Mouse (Mus musculus) intestine, postnatal 0 days (tissue): ENCODE data around the gene Gtf2a2. TPM values are rescaled to one million over a fixed set of nuclear protein-coding genes. Genes with fewer than 3 reads are reported as not detected.
A peak's percentile ranks its signal among the peaks of the same experiment; 100 is the strongest.

Source experiments
- ATAC-seq: fragments of 200-750 bp; cut with Nextera tagmentation; 2 replicates; pipeline ENCODE4 v1.8.0; 2017; ENCODE audit warnings: mild to moderate bottlenecking, moderate TSS enrichment, moderate library complexity
- H3K27ac ChIP-seq: fragments of 300-500 bp; sonication (generic); 2 replicates; pipeline ENCODE4 v1.5.1; 2014; ENCODE audit warnings: mild to moderate bottlenecking, low read depth, low read length, moderate library complexity
- H3K27me3 ChIP-seq: fragments of 300-500 bp; sonication (generic); replicated peaks from 2 replicates; pipeline ENCODE4 v1.6.1; 2014; ENCODE audit warnings: low read length, mixed read lengths; ENCODE audit not compliant: control insufficient read depth, insufficient read depth
- H3K36me3 ChIP-seq: fragments of 300-500 bp; sonication (generic); 2 replicates; pipeline ENCODE4 v1.6.1; 2014; ENCODE audit warnings: mild to moderate bottlenecking, moderate library complexity; ENCODE audit not compliant: control insufficient read depth, insufficient read depth
- H3K4me1 ChIP-seq: fragments of 300-500 bp; sonication (generic); replicated peaks from 2 replicates; pipeline ENCODE4 v1.6.1; 2014; ENCODE audit warnings: antibody characterized with exemption, low read length, mixed read lengths; ENCODE audit not compliant: control insufficient read depth, insufficient read depth
- H3K4me2 ChIP-seq: fragments of 300-500 bp; sonication (generic); replicated peaks from 2 replicates; pipeline ENCODE4 v1.6.1; 2014; ENCODE audit warnings: low read depth, mild to moderate bottlenecking, moderate library complexity
- H3K4me3 ChIP-seq: fragments of 300-500 bp; sonication (generic); 2 replicates; pipeline ENCODE4 v1.5.1; 2014; ENCODE audit warnings: low read depth, low read length
- H3K9ac ChIP-seq: fragments of 300-500 bp; sonication (generic); 2 replicates; pipeline ENCODE4 v1.6.1; 2014; ENCODE audit warnings: mild to moderate bottlenecking, low read depth, low read length
- H3K9me3 ChIP-seq: fragments of 300-500 bp; sonication (generic); 2 replicates; pipeline ENCODE4 v1.6.1; 2016; ENCODE audit warnings: mixed run types; ENCODE audit not compliant: control insufficient read depth
- CTCF ChIP-seq: sonication (generic); IDR thresholded peaks from 2 replicates; pipeline ENCODE4 v1.5.1; 2016; ENCODE audit warnings: low read depth, mild to moderate bottlenecking, control low read depth, antibody characterized with exemption, moderate library complexity
- WGBS: fragments of 180-500 bp; shearing (Covaris S2); extraction: QIAGEN DNeasy Blood & Tissue Kit; methylation state at CpG from one replicate; pipeline ENCODE4 v1.1.7; 2014; 5-methylcytosine and 5-hydroxymethylcytosine counted together
- polyA plus RNA-seq: library from polyadenylated mRNA; unstranded; fragments of >200 nt; fragmentation: Nextera tagmentation; extraction: Ambion mirVana; gene quantifications from 2 replicates; pipeline ENCODE4 v1.2.1, GENCODE M21; 2015

Gtf2a2 gene
- polyA plus RNA-seq, 1 experiment from 2014 or later = 127 TPM

DNA sequence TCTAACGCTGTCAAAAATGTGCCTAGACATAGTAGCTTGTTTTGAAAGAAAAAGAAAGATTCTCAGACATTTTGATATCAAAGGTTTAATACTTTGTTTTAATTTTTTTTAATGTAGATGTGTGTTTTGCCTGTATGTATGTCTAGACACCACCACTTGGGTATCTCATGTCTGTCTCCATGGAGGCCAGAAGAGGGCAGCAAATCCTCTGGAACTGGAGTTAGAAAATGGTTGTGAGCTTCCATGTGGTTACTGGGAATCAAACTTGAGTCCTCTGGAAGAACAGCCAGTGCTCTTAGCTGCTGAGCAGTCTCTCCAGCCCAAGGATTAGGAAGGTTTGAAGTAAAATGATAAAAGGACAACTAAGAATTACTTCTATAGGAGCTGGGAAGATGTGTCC is 13.0 kb upstream of the Gtf2a2 start:
- no peak for ATAC-seq
- peaks cover 75% of the 10 kb centered on the region for H3K36me3 ChIP-seq

GRCm38 (mm10) chr9:70003516-70003915 is 8.8 kb upstream of the Gtf2a2 start:
- no peak overlapping the region for H3K4me3 ChIP-seq
- H3K36me3 ChIP-seq = peaks cover 61% of the 10 kb centered on the region
- H3K4me1 ChIP-seq = no peaks in the 10 kb centered on the region
- no peak overlapping the region for H3K9ac ChIP-seq
- no peak for TF ChIP-seq CTCF
- no peaks in the 10 kb centered on the region for H3K27me3 ChIP-seq
- H3K4me2 ChIP-seq = no peak overlapping the region
- ATAC-seq = no peak
- no peaks in the 10 kb centered on the region for H3K9me3 ChIP-seq
- WGBS = 35% methylated on average over 10 of the region's 10 CpGs
- H3K27ac ChIP-seq = no peak overlapping the region

More for the DNA sequence above, 13.0 kb upstream of the Gtf2a2 start:
- Histone ChIP-seq H3K9me3 (no peaks in the 10 kb centered on the region), H3K4me1 (no peaks in the 10 kb centered on the region), H3K27ac (no peak overlapping the region), H3K9ac (no peak overlapping the region), H3K27me3 (no peaks in the 10 kb centered on the region), H3K4me2 (no peak overlapping the region), H3K4me3 (no peak overlapping the region)
- peak; percentile 51 for TF ChIP-seq CTCF
- WGBS = 85% methylated on average over 1 of the region's 1 CpGs

DNA sequence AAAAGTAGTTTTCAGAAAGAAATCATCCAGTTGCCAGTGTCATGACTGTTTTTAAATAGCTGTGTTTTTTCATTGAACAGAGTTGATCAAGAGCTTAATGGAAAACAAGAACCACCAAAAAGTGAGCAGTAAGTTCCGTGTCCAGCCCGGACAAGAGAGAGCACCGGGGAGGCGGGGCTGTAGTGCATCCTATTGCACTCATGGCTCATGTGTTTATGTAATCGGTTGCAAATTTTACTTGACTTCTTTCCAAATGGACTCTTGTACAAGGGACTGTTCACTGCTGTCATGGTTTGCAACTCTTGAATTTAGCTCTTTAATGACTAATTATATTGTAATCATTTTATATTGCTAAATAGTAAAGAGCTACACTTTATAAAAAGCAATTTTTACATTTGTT is 5.4 kb upstream of the Gtf2a2 start:
- peaks cover 41% of the 10 kb centered on the region for H3K36me3 ChIP-seq
- no peak overlapping the region for H3K9ac ChIP-seq
- no peak overlapping the region for H3K4me3 ChIP-seq
- ATAC-seq = no peak
- H3K9me3 ChIP-seq = no peaks in the 10 kb centered on the region
- H3K4me1 ChIP-seq = no peaks in the 10 kb centered on the region
- no peak for TF ChIP-seq CTCF
- no peak overlapping the region for H3K27ac ChIP-seq
- WGBS = 83% methylated on average over 5 of the region's 5 CpGs
- no peaks in the 10 kb centered on the region for H3K27me3 ChIP-seq
- no peak overlapping the region for H3K4me2 ChIP-seq

DNA sequence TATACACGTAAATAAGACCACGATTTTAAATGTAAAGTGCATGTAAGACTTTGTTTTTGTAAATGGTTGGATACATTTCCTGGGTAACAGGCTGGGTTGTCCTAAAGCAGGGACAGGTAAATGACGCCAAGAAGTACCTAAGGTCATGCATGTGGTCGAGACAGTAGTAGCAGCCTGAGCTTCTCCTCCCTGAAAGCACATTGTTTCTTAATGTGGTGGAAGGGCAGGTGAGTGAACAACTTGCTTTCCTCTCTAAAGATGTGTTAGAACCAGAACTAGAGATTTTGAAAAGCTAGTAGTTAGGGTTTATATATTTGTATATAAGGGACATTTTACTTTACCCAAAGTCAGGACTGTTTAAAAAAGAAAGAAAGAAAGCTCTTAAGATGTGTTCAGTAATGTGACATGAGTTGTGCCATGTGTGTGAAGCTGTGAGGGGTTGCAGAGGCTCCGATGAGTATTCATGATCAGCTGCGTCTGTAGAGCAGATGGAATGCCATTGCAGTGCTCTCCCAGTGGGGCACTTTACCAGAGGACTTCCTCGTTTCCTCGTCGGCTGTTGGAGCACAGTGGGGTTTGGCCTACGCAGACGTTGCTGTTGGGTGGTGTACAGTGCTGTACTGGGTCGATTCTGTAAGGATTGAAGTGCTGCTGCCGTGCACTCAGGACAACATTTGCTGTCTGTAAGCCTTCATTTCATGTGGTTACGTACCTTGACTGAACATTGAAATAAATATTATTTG is 4.7 kb upstream of the Gtf2a2 start:
- TF ChIP-seq CTCF = no peak
- no peaks in the 10 kb centered on the region for H3K9me3 ChIP-seq
- no peak overlapping the region for H3K9ac ChIP-seq
- 88% methylated on average over 14 of the region's 14 CpGs for WGBS
- H3K27me3 ChIP-seq = no peaks in the 10 kb centered on the region
- H3K4me3 ChIP-seq = no peak overlapping the region
- no peak overlapping the region for H3K27ac ChIP-seq
- peaks cover 36% of the 10 kb centered on the region for H3K36me3 ChIP-seq
- H3K4me2 ChIP-seq = no peak overlapping the region
- ATAC-seq = no peak
- no peaks in the 10 kb centered on the region for H3K4me1 ChIP-seq

DNA sequence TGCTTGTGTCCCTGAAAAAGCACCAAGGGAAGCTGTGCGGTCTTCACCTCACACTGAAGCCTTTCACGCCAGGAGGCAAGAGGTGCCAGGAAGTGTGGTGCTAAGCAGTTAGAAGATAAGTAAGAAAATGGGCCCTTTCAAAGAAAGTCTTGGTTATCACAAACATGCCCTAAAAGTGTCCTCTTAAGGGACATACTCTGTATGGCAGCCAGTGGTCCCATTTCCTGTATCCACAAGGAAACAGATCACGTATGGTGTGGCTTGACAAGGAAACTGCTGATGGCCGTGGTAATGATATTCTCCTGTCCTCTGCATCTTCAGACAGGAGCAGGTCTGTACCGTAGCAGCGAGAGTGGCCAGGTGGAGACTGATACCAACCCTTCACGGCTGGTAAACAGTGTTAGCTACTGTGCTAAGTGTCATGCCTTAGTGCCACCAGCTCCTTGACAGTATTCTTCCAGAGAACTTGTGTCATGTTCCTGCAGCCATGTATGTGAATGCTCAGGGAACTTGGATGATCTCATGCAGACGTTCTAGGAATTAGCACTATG is 2.5 kb upstream of the Gtf2a2 start:
- Histone ChIP-seq H3K4me2 (no peak overlapping the region), H3K4me1 (no peaks in the 10 kb centered on the region; the same call in 1 of the 2 replicates), H3K9ac (no peak overlapping the region), H3K4me3 (no peak overlapping the region), H3K27me3 (no peaks in the 10 kb centered on the region), H3K36me3 (peaks cover 21% of the 10 kb centered on the region), H3K9me3 (no peaks in the 10 kb centered on the region), H3K27ac (no peak overlapping the region)
- WGBS = 86% methylated on average over 8 of the region's 8 CpGs
- TF ChIP-seq CTCF = no peak
- no peak for ATAC-seq

DNA sequence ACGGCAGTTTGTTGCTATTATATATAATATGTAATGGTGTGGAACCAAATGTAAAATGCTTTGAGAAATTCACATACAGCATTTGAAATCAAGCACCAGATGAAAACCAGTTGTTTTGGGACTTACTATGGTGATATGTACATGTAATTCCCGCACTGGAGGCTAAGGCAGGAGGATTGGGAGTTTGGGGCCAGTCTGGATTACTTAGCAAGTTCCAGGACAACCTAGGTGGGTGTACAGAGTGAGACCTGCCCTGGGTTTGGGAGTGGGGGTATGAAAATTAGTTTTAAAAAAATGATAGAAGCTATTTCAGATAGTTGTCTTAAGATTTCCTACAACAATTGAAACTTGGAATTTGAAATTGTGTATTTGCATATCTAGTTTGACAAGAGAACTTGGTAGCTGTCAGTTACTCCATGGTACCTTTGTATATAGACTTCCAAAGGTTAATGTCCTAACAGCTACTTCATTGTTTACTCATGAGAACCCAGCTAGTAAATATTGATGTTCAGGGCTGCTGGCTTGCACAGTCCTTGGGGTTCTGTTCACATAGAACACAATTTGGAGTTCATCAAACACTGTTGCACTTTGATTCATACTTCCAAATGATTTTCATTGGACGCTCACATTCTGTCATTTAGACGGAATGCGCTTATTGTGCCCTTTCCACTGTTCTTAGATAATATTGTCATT is 1.4 kb upstream of the Gtf2a2 start:
- Histone ChIP-seq H3K4me1 (no peaks in the 10 kb centered on the region; the same call in 1 of the 2 replicates), H3K9ac (no peak overlapping the region), H3K4me3 (no peak overlapping the region), H3K27me3 (no peaks in the 10 kb centered on the region), H3K27ac (no peak overlapping the region), H3K4me2 (no peak overlapping the region), H3K36me3 (peaks cover 18% of the 10 kb centered on the region), H3K9me3 (no peaks in the 10 kb centered on the region)
- 88% methylated on average over 5 of the region's 5 CpGs for WGBS
- no peak for TF ChIP-seq CTCF
- no peak for ATAC-seq
